Mouse (Mus musculus) central nervous system, embryonic 14 days (tissue): ENCODE measurements around the gene Armcx5. TPM values are rescaled to one million over a fixed set of nuclear protein-coding genes. Genes with fewer than 3 reads are reported as not detected.

Source experiments
- polyA plus RNA-seq: library from polyadenylated mRNA; depleted of rRNA; stranded (reverse); fragments of >200 nt; gene quantifications from 2 replicates; pipeline ENCODE4 v1.2.3, GENCODE M21; 2012; rRNA removed

Gene Armcx5
- 9.6 and 10.6 TPM in 2 replicates for polyA plus RNA-seq

DNA sequence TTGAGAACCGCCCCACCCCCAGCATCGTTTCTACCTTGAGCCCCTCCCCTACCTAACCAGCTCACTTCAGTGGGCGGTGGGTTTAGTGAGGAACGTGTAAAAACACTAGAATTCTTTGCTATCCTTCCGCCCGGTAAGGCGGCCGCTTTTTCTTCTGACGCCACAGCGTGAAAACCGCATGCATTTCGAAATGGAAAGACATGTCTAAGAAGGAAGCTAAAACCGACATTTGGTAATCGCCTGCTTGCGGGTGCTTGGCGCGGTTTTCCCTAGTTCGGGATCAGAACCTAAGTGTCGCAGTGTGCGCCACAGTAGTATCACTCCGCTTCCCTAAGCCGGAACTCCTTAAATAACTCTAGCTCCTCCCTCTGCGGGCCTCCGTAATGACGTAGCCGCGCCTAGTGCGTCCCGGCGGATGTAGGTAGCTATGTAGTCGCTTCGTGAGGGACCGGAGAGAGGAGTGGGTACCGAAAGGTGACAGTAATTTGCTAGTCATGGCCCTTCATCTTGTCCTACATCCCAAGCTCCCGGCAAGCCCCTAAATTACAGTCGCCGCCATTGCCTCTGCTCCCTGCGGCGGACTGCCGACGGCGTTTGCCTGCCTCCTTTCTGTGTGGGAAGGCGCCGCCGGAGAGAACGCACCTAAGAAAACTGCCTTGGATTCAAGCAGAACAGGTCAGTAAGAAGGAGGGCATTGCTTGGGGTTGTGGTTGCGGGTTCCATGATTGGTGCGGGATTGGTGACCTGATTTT is at the start of gene Armcx5, which contains the start of gene Gprasp1:
Gene Armcx5 (plus strand): TSS at position 430 of the 752 bp plus-strand sequence.
Gene Gprasp1 (plus strand): TSS at position 430 of the 752 bp plus-strand sequence.

GRCm38 (mm10) chrX:135693633-135694032 is 48.9 kb upstream of the Armcx5 start, which contains the start of gene Tcp11x2:
Gene Tcp11x2, minus strand, starts transcription at chrX:135693790.

DNA sequence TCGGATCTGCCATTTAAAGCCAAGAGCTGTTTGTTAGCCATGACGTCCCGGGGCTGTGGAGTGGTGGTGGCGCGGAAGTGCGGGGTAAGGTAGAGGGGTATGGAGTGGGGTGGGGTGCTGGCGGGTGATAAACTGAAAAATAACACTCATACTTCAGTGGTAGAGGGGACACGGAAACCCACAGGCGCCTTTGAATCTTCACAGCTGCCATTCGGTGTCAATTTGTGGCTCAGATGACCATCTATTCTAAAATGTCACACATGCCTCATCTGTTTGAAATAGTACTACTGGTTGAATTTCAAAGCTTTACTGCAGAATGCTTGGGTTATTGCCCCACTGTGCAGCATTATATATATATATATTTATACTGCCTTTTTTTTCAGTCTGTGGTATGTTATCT is 17.4 kb upstream of the Armcx5 start, which contains the start of gene Tmsb15a:
Gene Tmsb15a (minus strand): TSS at position 101 of the 400 bp plus-strand sequence.

Other genes starting within 250 kb of the Armcx5 start
- 0.01 TPM in 1 of 2 replicates, not detected in the other for gene AV320801, start 248.1 kb upstream of the Armcx5 start, polyA plus RNA-seq
- gene Nxf7, start 144.0 kb upstream of the Armcx5 start, polyA plus RNA-seq = 0.06 TPM in 1 of 2 replicates, not detected in the other
- 0.06 TPM in 1 of 2 replicates, not detected in the other for gene Prame, start 115.0 kb upstream of the Armcx5 start, polyA plus RNA-seq
- gene Tcp11x2, start 48.9 kb upstream of the Armcx5 start, polyA plus RNA-seq = 0.02 TPM in 1 of 2 replicates, not detected in the other
- gene Tmsb15a, start 17.5 kb upstream of the Armcx5 start, polyA plus RNA-seq = not detected in 2 replicates
- gene Gprasp1, start within 50 bp of the Armcx5 start, polyA plus RNA-seq = 174 and 176 TPM in 2 replicates
- 55.0 and 58.9 TPM in 2 replicates for gene Bhlhb9, start 54.9 kb downstream of the Armcx5 start, polyA plus RNA-seq
- 131 TPM in 2 replicates for gene Gprasp2, start 96.3 kb downstream of the Armcx5 start, polyA plus RNA-seq